Comparison of ENCODE assay signal across 23 mouse cellular contexts in genomic region chr3:35106097-35106496, GRCm38 (mm10).
"Had no signal": no experiment of that assay in that cellular context is flagged by ENCODE, and none has a peak within 500 bp of the region (broad histone marks: within the 10 kb centered on the region; RNA-seq: fewer than 3 reads in every experiment).

No protein-coding gene starts in this region.

- H3K4me1 ChIP-seq: intestine, embryonic 15.5 days; liver, embryonic 15.5 days had no signal

- H3K27me3 ChIP-seq: intestine, embryonic 15.5 days; liver, embryonic 15.5 days had no signal

- H3K9ac ChIP-seq: heart, embryonic 13.5 days; heart, embryonic 15.5 days; hindbrain, embryonic 13.5 days; intestine, embryonic 15.5 days; limb, embryonic 12.5 days; liver, embryonic 15.5 days had no signal

- H3K36me3 ChIP-seq: heart, embryonic 13.5 days; heart, embryonic 15.5 days; hindbrain, embryonic 13.5 days; intestine, embryonic 15.5 days; limb, embryonic 10.5 days; limb, embryonic 12.5 days; liver, embryonic 15.5 days had no signal

- DNase-seq: gastrocnemius, adult 2 months; gastrocnemius, postnatal 10 days; gastrocnemius, postnatal 25 days; heart, adult 18-20 months; heart, postnatal 4 days; kidney, adult 18-20 months; kidney, adult 8-10 months; kidney, postnatal 10 days; kidney, postnatal 25 days; kidney, postnatal 4 days had no signal

- H3K4me3 ChIP-seq: gastrocnemius, adult 2 months; heart, embryonic 13.5 days; heart, embryonic 15.5 days; hindbrain, embryonic 13.5 days; intestine, embryonic 15.5 days; layer of hippocampus, adult 2 months; left cerebral cortex, adult 2 months; limb, embryonic 10.5 days; limb, embryonic 12.5 days; liver, embryonic 15.5 days had no signal

- H3K27ac ChIP-seq: gastrocnemius, adult 2 months; heart, embryonic 13.5 days; heart, embryonic 15.5 days; hindbrain, embryonic 13.5 days; intestine, embryonic 15.5 days; layer of hippocampus, adult 2 months; left cerebral cortex, adult 2 months; limb, embryonic 10.5 days; limb, embryonic 12.5 days; liver, embryonic 15.5 days had no signal

- H3K9me3 ChIP-seq: heart, embryonic 13.5 days; heart, embryonic 15.5 days; hindbrain, embryonic 13.5 days; intestine, embryonic 15.5 days; limb, embryonic 10.5 days; limb, embryonic 12.5 days; liver, embryonic 15.5 days had no signal

- ATAC-seq: hindbrain, embryonic 16.5 days; inflammation-experienced regulatory T-cells, adult 6 months; intestine, embryonic 15.5 days; intestine, postnatal 0 days had no signal

- H3K4me2 ChIP-seq: heart, embryonic 11.5 days; heart, embryonic 13.5 days; heart, embryonic 15.5 days; hindbrain, embryonic 13.5 days; intestine, embryonic 15.5 days; limb, embryonic 12.5 days; liver, embryonic 15.5 days had no signal
